Mouse (Mus musculus): ENCODE results near the gene Il3.

DNA sequence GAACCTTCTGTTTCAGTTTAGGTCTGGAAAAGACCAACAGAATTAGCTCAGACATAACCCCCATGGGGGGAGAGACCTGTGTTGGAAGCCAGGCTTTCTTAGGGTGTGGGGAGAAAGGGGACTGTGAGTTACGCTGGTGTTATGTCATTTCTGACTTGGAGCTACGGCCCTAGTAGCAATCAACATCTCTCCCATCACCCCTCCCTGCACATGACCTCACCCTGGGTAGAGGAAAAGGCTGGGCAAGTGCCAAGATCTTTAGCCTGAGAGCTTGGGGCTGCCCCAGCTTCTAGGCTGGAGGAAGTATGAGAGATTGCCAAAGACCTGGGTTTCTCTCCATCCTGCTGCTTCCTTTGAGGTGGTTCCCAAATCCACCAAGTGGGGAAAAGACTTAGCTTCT is 30.1 kb downstream of the Il3 start:
- TF ChIP-seq CTCF (IDR thresholded peaks at IDR 0.05; ENCODE audit: control insufficient read depth, insufficient read depth, low read length) (no peak), POLR2A (IDR thresholded peaks at IDR 0.05; ENCODE audit: borderline replicate concordance, control insufficient read depth, low read depth, low read length) (no peak)
